Mouse (Mus musculus) liver, embryonic 14.5 days (tissue): ENCODE results near the gene Tiprl.

Experiments
- CTCF ChIP-seq: IDR thresholded peaks from 2 replicates; pipeline ENCODE4 v1.5.1; 2016; ENCODE audit warnings: antibody characterized with exemption, low read depth, control low read depth
- EP300 ChIP-seq: IDR thresholded peaks from 2 replicates; pipeline ENCODE4 v1.6.1; 2016; ENCODE audit warnings: antibody characterized with exemption, low read depth

DNA sequence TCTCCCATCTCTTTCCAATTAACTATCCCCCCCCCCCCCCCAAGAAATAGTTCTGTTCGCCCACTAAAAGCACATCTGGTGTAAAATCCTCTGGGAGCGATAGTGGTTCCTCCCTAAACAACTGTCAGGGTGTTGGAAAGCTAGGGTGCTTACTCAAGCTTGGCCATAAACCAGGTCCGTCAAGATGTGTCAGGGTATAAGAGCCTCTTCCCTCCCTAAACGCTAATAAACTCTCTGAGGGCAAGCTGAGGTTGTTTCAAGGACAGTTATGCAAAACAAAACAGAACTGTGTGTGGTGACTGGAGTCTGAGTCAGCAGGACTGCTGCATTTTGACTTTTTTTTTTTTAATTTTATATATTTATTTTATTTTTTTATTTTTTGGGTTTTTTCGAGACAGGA is 10.3 kb upstream of the Tiprl start:
- TF ChIP-seq CTCF: no peak
- TF ChIP-seq EP300: no peak
